Mouse (Mus musculus): Measurements from ENCODE around the gene Mast4.

DNA sequence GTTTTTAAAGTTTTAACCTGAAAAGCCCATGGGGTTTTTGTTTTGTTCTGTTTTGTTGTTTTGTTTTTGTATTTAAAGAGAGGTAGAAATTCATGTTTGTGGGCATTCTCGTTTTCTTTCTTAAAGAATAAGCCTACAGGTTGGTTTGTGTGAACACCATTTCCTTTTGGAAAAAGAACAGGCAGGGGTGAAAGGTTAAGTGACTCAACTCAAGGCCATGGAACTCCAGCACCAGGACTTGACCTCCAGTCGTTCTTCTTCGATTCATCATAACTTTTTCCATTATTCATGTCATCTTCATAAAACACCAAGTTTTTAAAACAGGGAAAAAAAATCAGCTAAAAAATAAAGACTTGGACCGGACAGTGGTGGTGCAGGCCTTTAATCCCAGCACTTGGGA lies 105.2 kb downstream of the Mast4 start:
- TF ChIP-seq NELFE (IDR thresholded peaks at IDR 0.05; ENCODE audit: low read depth, low read length) = no peak
- no peak for TF ChIP-seq TBP (IDR thresholded peaks at IDR 0.05; ENCODE audit: low read depth, low read length)
- TF ChIP-seq POLR2A (IDR thresholded peaks at IDR 0.05; ENCODE audit: control insufficient read depth in 1 of 2, insufficient read depth in 1 of 2, low read depth in 1 of 2, low read length in 2 of 2, poor library complexity in 1 of 2) = no peak
- no peak for TF ChIP-seq CHD2 (IDR thresholded peaks at IDR 0.05; ENCODE audit: low read length)
- no peak for TF ChIP-seq EP300 (IDR thresholded peaks at IDR 0.05; ENCODE audit: low read depth in 1 of 2, low read length in 2 of 2)
- no peak for TF ChIP-seq BHLHE40 (IDR thresholded peaks at IDR 0.05; ENCODE audit: borderline replicate concordance, low read depth, low read length)
- TF ChIP-seq CTCF (IDR thresholded peaks at IDR 0.05 in 2 of 3, conservative IDR thresholded peaks at IDR 0.05 in 1 of 3; ENCODE audit: control insufficient read depth in 1 of 3, insufficient read depth in 1 of 3, low read depth in 2 of 3, low read length in 3 of 3, poor library complexity in 1 of 3, severe bottlenecking in 1 of 3) = no peak
- no peak for TF ChIP-seq SIN3A (IDR thresholded peaks at IDR 0.05; ENCODE audit: low read length)

Measured in MEL (cell line).